Mouse (Mus musculus) embryo, embryonic 10 days (tissue): Measurements from ENCODE around the gene Plp2.
"Not testable (repeated sequence)": the region's sequence is repeated elsewhere in the genome, so short reads cannot be mapped to it uniquely, and the experiment has no call there.

Experiments used
- DNase-seq: peaks from one replicate; pipeline ENCODE4 v3.0.0-alpha.2; 2015; ENCODE audit warnings: low spot score

The Plp2 gene

GRCm38 (mm10) chrX:7670921-7671623 lies at the start of gene Plp2:
TSS of gene Plp2 (minus strand) at chrX:7671390.
- peak; percentile 26 for DNase-seq

GRCm38 (mm10) chrX:7716058-7716457 lies 44.9 kb upstream of the Plp2 start:
- not testable (repeated sequence) for DNase-seq

- peak; percentile 93 for DNase-seq
These were observed 43.1 kb upstream of the Plp2 start, which contains the start of gene Wdr45 for GRCm38 (mm10) chrX:7714135-7714899. TSS of gene Wdr45 (plus strand) at chrX:7714333.

GRCm38 (mm10) chrX:7713764-7714134 lies 42.6 kb upstream of the Plp2 start:
- not testable (repeated sequence) for DNase-seq

GRCm38 (mm10) chrX:7696954-7697381 lies 25.8 kb upstream of the Plp2 start, which contains the start of gene Gpkow:
TSS of gene Gpkow (plus strand) at chrX:7697131.
- peak; percentile 95 for DNase-seq

GRCm38 (mm10) chrX:7696520-7696919 lies 25.3 kb upstream of the Plp2 start:
- no peak for DNase-seq

- DNase-seq = peak; percentile 35
These were observed 21.7 kb upstream of the Plp2 start for GRCm38 (mm10) chrX:7692862-7693261.

- DNase-seq = no peak
These were observed 19.3 kb upstream of the Plp2 start for GRCm38 (mm10) chrX:7690486-7690885.

- DNase-seq = no peak
These were observed 17.1 kb upstream of the Plp2 start for GRCm38 (mm10) chrX:7688321-7688720.

- DNase-seq = no peak
These were observed 9.7 kb upstream of the Plp2 start, which contains the start of gene Magix for GRCm38 (mm10) chrX:7680864-7681263. TSS of gene Magix (minus strand) at chrX:7681251.

GRCm38 (mm10) chrX:7680057-7680412 lies 8.8 kb upstream of the Plp2 start:
- DNase-seq = no peak

- DNase-seq = peak; percentile 90
These were observed 8.3 kb upstream of the Plp2 start for GRCm38 (mm10) chrX:7679405-7680056.

- no peak for DNase-seq
These were observed 7.8 kb upstream of the Plp2 start for GRCm38 (mm10) chrX:7678986-7679385.

GRCm38 (mm10) chrX:7675001-7675380 lies 3.8 kb upstream of the Plp2 start:
- no peak for DNase-seq

GRCm38 (mm10) chrX:7674284-7675000 lies 3.3 kb upstream of the Plp2 start:
- no peak for DNase-seq

GRCm38 (mm10) chrX:7673578-7674281 lies 2.5 kb upstream of the Plp2 start:
- DNase-seq = peak; percentile 27

- DNase-seq = no peak
These were observed 1.5 kb upstream of the Plp2 start for GRCm38 (mm10) chrX:7672739-7673138.

- DNase-seq = peak; percentile 48
These were observed 754 bp downstream of the Plp2 start for GRCm38 (mm10) chrX:7670390-7670881.

- no peak for DNase-seq
These were observed 5.3 kb downstream of the Plp2 start for GRCm38 (mm10) chrX:7665739-7666502.

GRCm38 (mm10) chrX:7664791-7665190 lies 6.4 kb downstream of the Plp2 start:
- DNase-seq = no peak
